In the genomic region with DNA sequence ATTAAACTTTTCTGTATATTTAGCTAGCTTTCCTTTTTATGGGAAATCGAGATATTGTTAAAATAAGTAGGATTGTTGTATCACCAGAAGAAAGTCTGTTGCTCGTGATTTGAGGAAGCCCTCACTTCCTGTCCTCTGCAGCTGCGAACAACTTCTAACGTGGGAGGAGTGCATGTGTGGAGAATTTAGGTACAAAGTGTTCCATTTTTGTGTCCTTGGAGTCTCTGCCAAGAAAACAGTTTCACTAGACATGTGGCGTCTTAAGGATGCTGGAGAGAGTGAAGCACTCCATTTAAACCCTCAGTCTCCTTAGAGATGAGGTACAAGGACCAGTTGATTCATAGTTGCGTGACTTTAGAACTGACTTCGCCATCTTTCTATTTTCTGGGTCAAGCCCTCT, we compare ENCODE assay signal across 16 mouse cellular contexts.
A peak's percentile ranks its signal among the peaks of the same experiment; 100 is the strongest.
DNase-seq lines count a peak whose midpoint lies in the region; ATAC-seq and TF ChIP-seq lines count a peak whose summit lies in the region.
"Had no signal": no experiment of that assay in that cellular context is flagged by ENCODE, and none has a peak within 500 bp of the region (broad histone marks: within the 10 kb centered on the region; RNA-seq: fewer than 3 reads in every experiment).

No protein-coding gene starts in this region.

- no peak for ATAC-seq in kidney, postnatal 0 days (replicated peaks; ENCODE audit: low FRiP score, low read depth)
- ATAC-seq: CD4-positive, CD25-positive, alpha-beta regulatory T cell, adult 4 months had no signal

- no peak overlapping the region for H3K9ac ChIP-seq in kidney, postnatal 0 days (ENCODE audit: low read depth, low read length)
- H3K9ac ChIP-seq: heart, embryonic 15.5 days had no signal

- H3K4me1 ChIP-seq in kidney, postnatal 0 days (replicated peaks; ENCODE audit: insufficient read depth, low read length): no peaks in the 10 kb centered on the region
- H3K4me1 ChIP-seq: heart, embryonic 15.5 days had no signal

- no peak overlapping the region for H3K4me3 ChIP-seq in kidney, postnatal 0 days (replicated peaks; ENCODE audit: low read depth, low read length)
- H3K4me3 ChIP-seq: forebrain, embryonic 10.5 days; heart, embryonic 15.5 days had no signal

- H3K27ac ChIP-seq in kidney, postnatal 0 days: no peak overlapping the region
- H3K27ac ChIP-seq: forebrain, embryonic 10.5 days; heart, embryonic 15.5 days had no signal

- H3K27me3 ChIP-seq in kidney, postnatal 0 days (ENCODE audit: insufficient read depth, low read length): no peaks in the 10 kb centered on the region
- H3K27me3 ChIP-seq: heart, embryonic 15.5 days had no signal

- H3K36me3 ChIP-seq in kidney, postnatal 0 days (ENCODE audit: insufficient read depth, low read length): no peaks in the 10 kb centered on the region
- H3K36me3 ChIP-seq: forebrain, embryonic 10.5 days; heart, embryonic 15.5 days had no signal

- DNase-seq in kidney, postnatal 0 days (ENCODE audit: low spot score): peak; percentile 28
- no peak for DNase-seq in kidney, adult 9 months
- DNase-seq in right cerebral cortex, adult 18-20 months: peak; percentile 76
- DNase-seq in right cerebral cortex, postnatal 14 days: no peak
- peak; percentile 10 to 28 for DNase-seq in frontal cortex, postnatal 14 days (ENCODE audit: low spot score in 2 of 2)
- DNase-seq in right cerebral cortex, postnatal 10 days (ENCODE audit: low spot score in 2 of 2): peak; percentile 36 to 63
- DNase-seq in adipocyte (ENCODE audit: low spot score): no peak
- no peak for DNase-seq in kidney, adult 11 months
- DNase-seq: adrenal gland, postnatal 36 days; cerebellum, adult 18-20 months; spleen, adult 18-20 months; thymus, postnatal 4 days had no signal

- 49% methylated on average over 7 of the region's 7 CpGs for WGBS in kidney, postnatal 0 days

- no peak overlapping the region for H3K4me2 ChIP-seq in kidney, postnatal 0 days (ENCODE audit: low read length)
- H3K4me2 ChIP-seq: heart, embryonic 15.5 days; liver, embryonic 11.5 days had no signal

- no peak for TF ChIP-seq CTCF in kidney, postnatal 0 days (IDR thresholded peaks at IDR 0.05; ENCODE audit: low read depth)

- H3K9me3 ChIP-seq in kidney, postnatal 0 days (replicated peaks; ENCODE audit: low read length): no peaks in the 10 kb centered on the region
- H3K9me3 ChIP-seq: heart, embryonic 15.5 days had no signal

Comparison
In these comparisons a context has a peak if more than half of its experiments do, and no peak if none do; other contexts are left out.
1. DNase-seq: peak in kidney, postnatal 0 days (single experiment), right cerebral cortex, adult 18-20 months (single experiment), frontal cortex, postnatal 14 days (2 of 2) and right cerebral cortex, postnatal 10 days (2 of 2); none in kidney, adult 9 months (single experiment), right cerebral cortex, postnatal 14 days (single experiment), adipocyte (single experiment) and kidney, adult 11 months (single experiment).